Mouse (Mus musculus) left cerebral cortex, postnatal 14 days (tissue): ENCODE results near the gene Ehbp1. TPM values are rescaled to one million over a fixed set of nuclear protein-coding genes. Genes with fewer than 3 reads are reported as not detected.

Source experiments
- DNase-seq, 2 experiments: peaks; one replicate each; pipeline ENCODE4 v3.0.0; 2021 to 2022; ENCODE audit warnings: low spot score in 2 of 2, mixed read lengths in 1 of 2
- intact Hi-C: fragments of 180-260 bp; cut with DNase I; formaldehyde crosslinking; loops from one replicate; pipeline ENCODE4 v1.15.1; 2025
- total RNA-seq, 2 experiments: library from RNA; stranded (reverse); gene quantifications; 2 replicates each; pipeline ENCODE4 v1.2.3; 2021

Ehbp1 gene
- total RNA-seq, 2 experiments from 2014 or later, result 57.0 to 58.0 TPM

- intact Hi-C loops, result no loop called here
- no peak for DNase-seq
Observed at GRCm38 (mm10) chr11:21994377-21995370, 347.4 kb downstream of the Ehbp1 start.

GRCm38 (mm10) chr11:21993597-21994376 is 348.3 kb downstream of the Ehbp1 start:
- intact Hi-C loops, result no loop called here
- no peak for DNase-seq

- DNase-seq, result no peak
- intact Hi-C loops, result no loop called here
Observed at GRCm38 (mm10) chr11:21992761-21993596, 349.1 kb downstream of the Ehbp1 start.

GRCm38 (mm10) chr11:21988398-21988946 is 353.6 kb downstream of the Ehbp1 start:
- no peak for DNase-seq
- intact Hi-C loops, result no loop called here

- intact Hi-C loops, result no loop called here
- no peak for DNase-seq
Observed at GRCm38 (mm10) chr11:21985118-21985517, 357.0 kb downstream of the Ehbp1 start.

GRCm38 (mm10) chr11:21974005-21974531 is 368.0 kb downstream of the Ehbp1 start:
- no peak for DNase-seq
- intact Hi-C loops, result no loop called here

- DNase-seq, result no peak
- intact Hi-C loops, result no loop called here
Observed at GRCm38 (mm10) chr11:21973597-21973996, 368.5 kb downstream of the Ehbp1 start.

- intact Hi-C loops, result no loop called here
- DNase-seq, result no peak
Observed at GRCm38 (mm10) chr11:21968922-21969321, 373.2 kb downstream of the Ehbp1 start.

Other genes starting within 250 kb of the Ehbp1 start
- 1 to 10 TPM; 6.5 to 7.1 TPM for gene Tmem17, start 169.8 kb upstream of the Ehbp1 start, total RNA-seq